Mouse (Mus musculus) embryonic facial prominence, embryonic 15.5 days (tissue): Measurements from ENCODE around the gene Hspa2. TPM values are rescaled to one million over a fixed set of nuclear protein-coding genes. Genes with fewer than 3 reads are reported as not detected.
"Not testable (repeated sequence)": the region's sequence is repeated elsewhere in the genome, so short reads cannot be mapped to it uniquely, and the experiment has no call there.

Source experiments
- ATAC-seq: fragments of 200-750 bp; cut with Nextera tagmentation; 2 replicates; pipeline ENCODE4 v1.8.0; 2017; ENCODE audit warnings: low read depth, moderate TSS enrichment; ENCODE audit not compliant: insufficient number of reproducible peaks, low FRiP score, low TSS enrichment
- H3K27ac ChIP-seq: fragments of 300-500 bp; sonication (generic); replicated peaks from 2 replicates; pipeline ENCODE4 v1.5.1; 2015; ENCODE audit warnings: mild to moderate bottlenecking, inconsistent platforms
- H3K27me3 ChIP-seq: fragments of 300-500 bp; sonication (generic); 2 replicates; pipeline ENCODE4 v1.6.1; 2015; ENCODE audit warnings: inconsistent platforms
- H3K36me3 ChIP-seq: fragments of 300-500 bp; sonication (generic); 2 replicates; pipeline ENCODE4 v1.6.1; 2015; ENCODE audit warnings: mild to moderate bottlenecking, inconsistent platforms
- H3K4me1 ChIP-seq: fragments of 300-500 bp; sonication (generic); 2 replicates; pipeline ENCODE4 v1.6.1; 2015; ENCODE audit warnings: inconsistent platforms
- H3K4me2 ChIP-seq: fragments of 300-500 bp; sonication (generic); replicated peaks from 2 replicates; pipeline ENCODE4 v1.6.1; 2015; ENCODE audit warnings: mild to moderate bottlenecking, inconsistent platforms
- H3K4me3 ChIP-seq: fragments of 300-500 bp; sonication (generic); replicated peaks from 2 replicates; pipeline ENCODE4 v1.5.1; 2015; ENCODE audit warnings: mild to moderate bottlenecking, inconsistent platforms
- H3K9ac ChIP-seq: fragments of 300-500 bp; sonication (generic); 2 replicates; pipeline ENCODE4 v1.6.1; 2015; ENCODE audit warnings: inconsistent platforms
- H3K9me3 ChIP-seq: fragments of 300-500 bp; sonication (generic); replicated peaks from 2 replicates; pipeline ENCODE4 v1.6.1; 2016; ENCODE audit warnings: inconsistent platforms
- WGBS: fragments of 180-500 bp; shearing (Covaris S2); methylation state at CpG from one replicate; pipeline ENCODE4 v1.1.7; 2015; 5-methylcytosine and 5-hydroxymethylcytosine counted together
- polyA plus RNA-seq: library from polyadenylated mRNA; unstranded; fragments of >200 nt; fragmentation: Nextera tagmentation; extraction: Ambion mirVana; gene quantifications from 2 replicates; pipeline ENCODE4 v1.2.1, GENCODE M21; 2015

The Hspa2 gene
- polyA plus RNA-seq, 1 experiment from 2014 or later, result 18.4 TPM

DNA sequence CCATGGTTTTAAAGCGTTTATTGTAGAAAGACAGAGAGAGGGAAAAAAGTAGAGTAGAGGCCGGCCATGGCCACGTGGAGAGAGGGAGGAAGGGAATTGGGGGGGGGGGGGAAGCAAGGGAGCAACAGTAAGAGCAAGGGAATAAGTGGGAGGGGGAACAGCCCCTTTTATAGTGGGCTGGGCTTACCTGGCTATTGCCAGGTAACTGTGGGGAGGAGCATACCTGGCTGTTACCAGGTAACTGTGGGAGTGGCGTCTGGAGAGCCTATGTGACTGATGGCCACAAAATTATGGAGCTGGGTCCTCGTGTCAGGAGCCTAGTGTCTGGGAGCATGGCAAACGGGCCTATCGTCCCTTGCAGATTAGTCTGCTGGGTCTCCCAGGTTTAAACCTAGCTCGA is 31.6 kb downstream of the Hspa2 start:
- H3K27ac ChIP-seq, result no peak overlapping the region
- H3K4me1 ChIP-seq, result 0 out of 2 replicates have a peak, but pooled peaks cover 6% of the 10 kb centered on the region
- H3K36me3 ChIP-seq, result no peaks in the 10 kb centered on the region
- peak overlapping the region; percentile 39 for H3K4me3 ChIP-seq
- H3K27me3 ChIP-seq, result 0 out of 2 replicates have a peak, but pooled peaks cover 3% of the 10 kb centered on the region
- 0 out of 2 replicates have a peak overlapping the region, but pooled peaks have one; percentile 13 for H3K9ac ChIP-seq
- peak overlapping the region; percentile 61 for H3K4me2 ChIP-seq
- 33% methylated on average over 8 of the region's 8 CpGs for WGBS
- no peaks in the 10 kb centered on the region for H3K9me3 ChIP-seq
- ATAC-seq, result no peak

DNA sequence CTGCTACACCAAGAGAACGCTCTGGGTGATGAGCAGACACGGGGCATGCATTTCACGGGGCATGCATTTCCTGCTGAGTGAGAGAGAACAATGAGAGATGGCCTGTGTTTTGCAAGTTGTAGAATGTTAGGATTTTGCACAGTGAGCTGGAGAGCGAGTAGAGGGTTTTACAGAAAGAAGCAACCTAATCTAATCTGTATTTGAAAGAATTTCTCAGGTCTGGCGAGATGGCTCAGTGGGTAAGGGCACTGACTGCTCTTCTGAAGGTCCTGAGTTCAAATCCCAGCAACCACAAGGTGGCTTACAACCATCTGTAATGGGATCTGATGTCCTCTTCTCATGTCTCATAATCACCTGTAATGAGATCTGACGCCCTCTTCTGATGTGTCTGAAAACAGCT is 39.5 kb downstream of the Hspa2 start:
- WGBS, result 78% methylated on average over 6 of the region's 6 CpGs
- not testable (repeated sequence) for ATAC-seq, H3K27ac ChIP-seq, H3K9ac ChIP-seq, H3K4me1 ChIP-seq, H3K36me3 ChIP-seq, H3K4me2 ChIP-seq, H3K4me3 ChIP-seq, H3K27me3 ChIP-seq, H3K9me3 ChIP-seq

DNA sequence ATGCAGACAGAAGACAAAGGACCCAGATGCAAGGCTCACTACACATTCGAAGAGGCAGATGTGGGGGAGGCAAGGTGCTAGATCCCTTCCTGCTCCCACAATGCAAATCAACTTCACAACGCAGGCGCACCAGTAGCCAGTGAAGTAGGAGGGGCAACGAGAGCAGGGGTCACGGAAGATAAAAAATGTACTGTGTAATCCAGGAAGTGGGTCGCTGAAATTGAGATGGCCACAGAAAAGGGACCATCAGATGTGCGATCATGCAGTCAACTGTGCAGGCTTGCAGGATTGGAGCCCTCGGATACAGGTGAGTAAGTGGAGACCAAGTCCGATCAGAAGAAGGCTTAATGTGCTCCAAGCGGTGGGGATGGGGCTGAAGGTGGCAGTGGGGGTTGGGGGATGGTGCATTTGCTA is 40.4 kb downstream of the Hspa2 start:
- Histone ChIP-seq H3K9ac (no peak overlapping the region), H3K4me2 (no peak overlapping the region), H3K27ac (no peak overlapping the region), H3K4me3 (no peak overlapping the region), H3K9me3 (no peaks in the 10 kb centered on the region), H3K27me3 (no peaks in the 10 kb centered on the region), H3K4me1 (no peaks in the 10 kb centered on the region), H3K36me3 (no peaks in the 10 kb centered on the region)
- 63% methylated on average over 10 of the region's 10 CpGs for WGBS
- no peak for ATAC-seq

DNA sequence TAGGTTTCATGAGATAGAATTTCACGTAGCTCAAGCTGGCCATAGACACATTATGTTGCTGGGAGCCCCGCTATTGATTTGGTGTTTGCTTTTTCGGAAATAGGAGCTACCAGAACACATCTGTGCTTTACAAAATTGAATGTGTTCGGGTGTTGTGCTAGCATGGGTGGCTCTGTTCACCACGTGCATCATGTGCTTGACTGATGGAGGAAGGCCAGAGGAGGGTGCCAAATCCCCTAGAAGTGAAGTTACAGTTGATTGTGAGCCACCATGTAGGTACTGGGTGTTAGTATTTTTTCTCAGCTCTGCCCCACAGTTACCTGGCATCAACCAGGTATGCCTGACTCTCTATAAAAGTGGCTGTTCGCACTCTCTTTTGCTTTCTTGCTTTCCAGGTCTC is 40.9 kb downstream of the Hspa2 start:
- Histone ChIP-seq H3K9ac (no peak overlapping the region), H3K4me1 (no peaks in the 10 kb centered on the region), H3K27me3 (no peaks in the 10 kb centered on the region), H3K9me3 (no peaks in the 10 kb centered on the region), H3K27ac (no peak overlapping the region), H3K4me2 (no peak overlapping the region), H3K4me3 (no peak overlapping the region), H3K36me3 (no peaks in the 10 kb centered on the region)
- WGBS, result 75% methylated on average over 6 of the region's 6 CpGs
- ATAC-seq, result no peak

DNA sequence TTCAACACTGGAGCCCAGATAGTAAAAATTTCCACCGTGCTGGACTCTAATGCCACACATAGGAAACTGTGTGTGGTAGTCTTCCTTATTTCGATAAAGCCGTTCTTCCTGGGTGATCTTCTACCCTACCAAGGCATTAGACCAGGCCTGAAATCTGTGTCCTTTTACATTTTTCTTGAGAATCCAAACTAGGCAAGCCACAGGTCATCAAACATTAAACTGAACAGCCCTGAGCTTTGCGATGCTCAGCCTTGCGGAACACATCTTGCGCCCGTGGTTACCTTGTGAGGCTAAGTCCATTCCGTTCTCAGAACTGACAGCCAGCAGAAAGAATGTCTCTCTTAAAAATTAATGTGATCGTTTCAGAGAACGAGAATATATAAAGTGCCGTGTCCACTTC is 42.2 kb downstream of the Hspa2 start:
- no peak overlapping the region for H3K9ac ChIP-seq
- WGBS, result 88% methylated on average over 11 of the region's 11 CpGs
- H3K27ac ChIP-seq, result no peak overlapping the region
- no peak for ATAC-seq
- no peaks in the 10 kb centered on the region for H3K27me3 ChIP-seq
- no peak overlapping the region for H3K4me3 ChIP-seq
- no peaks in the 10 kb centered on the region for H3K36me3 ChIP-seq
- H3K9me3 ChIP-seq, result no peaks in the 10 kb centered on the region
- H3K4me1 ChIP-seq, result no peaks in the 10 kb centered on the region
- no peak overlapping the region for H3K4me2 ChIP-seq

DNA sequence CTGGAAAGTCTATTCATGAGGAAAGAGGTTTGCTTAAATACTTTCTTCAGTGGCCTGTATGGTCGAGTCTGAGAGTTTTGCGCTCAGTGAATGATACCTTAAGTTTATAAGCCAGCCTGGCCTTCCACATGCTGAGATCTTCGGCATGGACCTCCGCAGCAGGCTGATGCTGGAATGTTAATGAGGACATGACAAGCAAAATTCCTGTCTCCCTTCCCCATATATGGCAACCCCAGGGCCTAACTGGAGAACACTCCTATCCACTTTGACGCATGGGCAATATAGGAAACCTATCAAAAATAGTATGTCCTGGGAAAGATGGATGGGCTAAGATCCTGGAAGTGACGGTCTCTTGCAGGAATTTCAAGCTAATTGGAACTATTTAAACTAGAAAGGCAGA is 44.2 kb downstream of the Hspa2 start:
- Histone ChIP-seq H3K9me3 (no peaks in the 10 kb centered on the region), H3K4me1 (no peaks in the 10 kb centered on the region), H3K36me3 (no peaks in the 10 kb centered on the region), H3K9ac (no peak overlapping the region), H3K4me2 (no peak overlapping the region), H3K4me3 (no peak overlapping the region), H3K27me3 (no peaks in the 10 kb centered on the region), H3K27ac (no peak overlapping the region)
- ATAC-seq, result no peak
- 65% methylated on average over 6 of the region's 6 CpGs for WGBS

DNA sequence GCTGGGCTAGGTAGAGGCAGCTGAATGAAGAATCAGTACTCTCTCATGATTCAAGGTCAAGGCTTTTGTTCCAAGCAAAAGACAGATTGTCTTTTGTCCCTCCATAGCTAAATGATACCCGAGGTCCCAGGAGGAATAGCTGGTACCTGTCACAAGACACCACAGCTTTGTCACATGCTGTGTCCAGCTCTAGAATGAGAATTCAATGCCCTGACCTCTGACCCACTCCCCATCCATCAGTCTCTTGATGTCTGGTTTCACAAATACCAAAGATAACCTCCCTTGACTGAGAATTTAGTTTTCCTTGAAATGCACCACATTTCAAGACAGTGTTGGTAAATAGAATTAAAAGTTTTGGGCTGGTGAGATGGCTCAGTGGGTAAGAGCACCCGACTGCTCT is 48.2 kb downstream of the Hspa2 start:
- whole genome bisulfite sequencing, result 80% methylated on average over 2 of the region's 2 CpGs
- Histone ChIP-seq H3K27ac (no peak overlapping the region), H3K27me3 (no peaks in the 10 kb centered on the region)

More for the DNA sequence above, 48.2 kb downstream of the Hspa2 start:
- Histone ChIP-seq H3K4me2 (no peak overlapping the region), H3K36me3 (no peaks in the 10 kb centered on the region), H3K4me3 (no peak overlapping the region), H3K9ac (no peak overlapping the region), H3K4me1 (no peaks in the 10 kb centered on the region), H3K9me3 (no peaks in the 10 kb centered on the region)
- no peak for ATAC-seq

Other genes starting within 250 kb of the Hspa2 start
- 0.08 TPM in 2 replicates for gene Esr2, start 226.9 kb upstream of the Hspa2 start, polyA plus RNA-seq
- not detected in 2 replicates for gene Tex21, start 157.4 kb upstream of the Hspa2 start, polyA plus RNA-seq
- 54.9 and 56.6 TPM in 2 replicates for gene Mthfd1, start 148.9 kb upstream of the Hspa2 start, polyA plus RNA-seq
- 1.0 and 1.1 TPM in 2 replicates for gene Akap5, start 79.3 kb upstream of the Hspa2 start, polyA plus RNA-seq
- gene Zbtb25, start 34.6 kb upstream of the Hspa2 start, polyA plus RNA-seq, result 16.1 and 19.4 TPM in 2 replicates
- gene Zbtb1, start 33.9 kb upstream of the Hspa2 start, polyA plus RNA-seq, result 9.4 and 9.8 TPM in 2 replicates
- gene Ppp1r36, start 13.4 kb downstream of the Hspa2 start, polyA plus RNA-seq, result 7.3 and 15.0 TPM in 2 replicates
- gene Plekhg3, start 126.7 kb downstream of the Hspa2 start, polyA plus RNA-seq, result 7.7 and 8.9 TPM in 2 replicates